Mouse (Mus musculus): Measurements from ENCODE around the gene Olfr476. TPM values are rescaled to one million over a fixed set of nuclear protein-coding genes. Genes with fewer than 3 reads are reported as not detected.

The Olfr476 gene
- not detected in 2 replicates for polyA plus RNA-seq (2012; rRNA removed; ENCODE audit: low replicate concordance)

GRCm38 (mm10) chr7:107964503-107964902 is at the start of gene Olfr476:
Gene Olfr476, plus strand, starts transcription at chr7:107964803.

GRCm38 (mm10) chr7:107930146-107930545 is 34.5 kb upstream of the Olfr476 start, which contains the start of gene Olfr473:
Gene Olfr473, plus strand, starts transcription at chr7:107930446.

GRCm38 (mm10) chr7:107954343-107954742 is 10.3 kb upstream of the Olfr476 start, which contains the start of gene Olfr474:
Gene Olfr474, plus strand, starts transcription at chr7:107954643.

GRCm38 (mm10) chr7:107986393-107986792 is 21.8 kb downstream of the Olfr476 start, which contains the start of gene Olfr477:
Gene Olfr477, plus strand, starts transcription at chr7:107986693.

Other genes starting within 250 kb of the Olfr476 start
- 0.04 TPM in 1 of 2 replicates, not detected in the other for gene Cyb5r2, start 206.8 kb upstream of the Olfr476 start, polyA plus RNA-seq (2012; rRNA removed; ENCODE audit: low replicate concordance)
- gene Ovch2, start 163.6 kb upstream of the Olfr476 start, polyA plus RNA-seq (2012; rRNA removed; ENCODE audit: low replicate concordance), result 0.06 TPM in 1 of 2 replicates, not detected in the other
- not detected in 2 replicates for gene Olfr467, start 152.5 kb upstream of the Olfr476 start, polyA plus RNA-seq (2012; rRNA removed; ENCODE audit: low replicate concordance)
- not detected in 2 replicates for gene Olfr469, start 139.3 kb upstream of the Olfr476 start, polyA plus RNA-seq (2012; rRNA removed; ENCODE audit: low replicate concordance)
- not detected in 2 replicates for gene Olfr470, start 117.3 kb upstream of the Olfr476 start, polyA plus RNA-seq (2012; rRNA removed; ENCODE audit: low replicate concordance)
- gene Olfr472, start 66.9 kb upstream of the Olfr476 start, polyA plus RNA-seq (2012; rRNA removed; ENCODE audit: low replicate concordance), result not detected in 2 replicates
- not detected in 2 replicates for gene Olfr473, start 34.4 kb upstream of the Olfr476 start, polyA plus RNA-seq (2012; rRNA removed; ENCODE audit: low replicate concordance)
- gene Olfr474, start 10.2 kb upstream of the Olfr476 start, polyA plus RNA-seq (2012; rRNA removed; ENCODE audit: low replicate concordance), result not detected in 2 replicates
- not detected in 2 replicates for gene Olfr477, start 21.9 kb downstream of the Olfr476 start, polyA plus RNA-seq (2012; rRNA removed; ENCODE audit: low replicate concordance)
- gene Olfr478, start 69.2 kb downstream of the Olfr476 start, polyA plus RNA-seq (2012; rRNA removed; ENCODE audit: low replicate concordance), result not detected in 2 replicates
- gene Olfr479, start 85.9 kb downstream of the Olfr476 start, polyA plus RNA-seq (2012; rRNA removed; ENCODE audit: low replicate concordance), result not detected in 2 replicates
- not detected in 2 replicates for gene Olfr480, start 102.5 kb downstream of the Olfr476 start, polyA plus RNA-seq (2012; rRNA removed; ENCODE audit: low replicate concordance)
- not detected in 2 replicates for gene Olfr481, start 115.1 kb downstream of the Olfr476 start, polyA plus RNA-seq (2012; rRNA removed; ENCODE audit: low replicate concordance)
- gene Olfr482, start 132.8 kb downstream of the Olfr476 start, polyA plus RNA-seq (2012; rRNA removed; ENCODE audit: low replicate concordance), result not detected in 2 replicates
- gene Olfr483, start 136.0 kb downstream of the Olfr476 start, polyA plus RNA-seq (2012; rRNA removed; ENCODE audit: low replicate concordance), result not detected in 2 replicates
- gene Olfr484, start 162.6 kb downstream of the Olfr476 start, polyA plus RNA-seq (2012; rRNA removed; ENCODE audit: low replicate concordance), result not detected in 2 replicates
- gene Olfr485, start 195.1 kb downstream of the Olfr476 start, polyA plus RNA-seq (2012; rRNA removed; ENCODE audit: low replicate concordance), result not detected in 2 replicates
- not detected in 2 replicates for gene Olfr486, start 207.9 kb downstream of the Olfr476 start, polyA plus RNA-seq (2012; rRNA removed; ENCODE audit: low replicate concordance)
- gene Olfr487, start 249.8 kb downstream of the Olfr476 start, polyA plus RNA-seq (2012; rRNA removed; ENCODE audit: low replicate concordance), result not detected in 2 replicates

All from mammary gland, adult 2 months (tissue).